Mouse (Mus musculus): Measurements from ENCODE around the gene Prepl. TPM values are rescaled to one million over a fixed set of nuclear protein-coding genes. Genes with fewer than 3 reads are reported as not detected.

The Prepl gene
- total RNA-seq, 4 experiments from 2014 or later, result 15.6 to 21.0 (median 17.9) TPM

- no peak for DNase-seq (ENCODE audit: low spot score in 2 of 2)
These were observed 18.8 kb downstream of the Prepl start for GRCm38 (mm10) chr17:85071088-85071775.

DNA sequence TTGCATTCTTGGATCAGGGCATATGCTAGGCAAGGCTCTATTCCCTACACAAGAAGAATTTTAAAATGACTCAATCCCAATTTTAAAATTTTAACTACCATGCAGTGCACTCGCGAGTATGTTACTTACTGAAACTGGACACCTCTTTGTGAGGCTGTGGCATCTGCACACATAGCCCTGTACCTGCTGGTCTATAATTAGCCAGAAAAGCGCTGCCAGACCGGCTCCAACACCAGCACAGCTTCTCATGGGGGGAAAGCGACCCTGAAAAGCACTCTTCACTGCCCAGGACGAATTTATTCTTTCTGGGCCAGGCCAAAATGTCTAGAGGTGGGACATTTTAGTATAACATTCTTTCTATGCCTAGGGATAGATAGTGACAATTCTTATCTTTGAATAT, 19.4 kb downstream of the Prepl start:
- DNase-seq (ENCODE audit: low spot score in 2 of 2), result no peak

- DNase-seq (ENCODE audit: low spot score in 2 of 2), result no peak
These were observed 22.7 kb downstream of the Prepl start for GRCm38 (mm10) chr17:85067331-85067730.

- no peak for DNase-seq (ENCODE audit: low spot score in 2 of 2)
These were observed 26.5 kb downstream of the Prepl start for GRCm38 (mm10) chr17:85063560-85063959.

- no peak for DNase-seq (ENCODE audit: low spot score in 2 of 2)
These were observed 30.9 kb downstream of the Prepl start for GRCm38 (mm10) chr17:85059136-85059535.

GRCm38 (mm10) chr17:85058276-85058675, 31.8 kb downstream of the Prepl start:
- DNase-seq (ENCODE audit: low spot score in 2 of 2), result no peak

- DNase-seq (ENCODE audit: low spot score in 2 of 2), result no peak
These were observed 41.7 kb downstream of the Prepl start for GRCm38 (mm10) chr17:85048379-85048778.

DNA sequence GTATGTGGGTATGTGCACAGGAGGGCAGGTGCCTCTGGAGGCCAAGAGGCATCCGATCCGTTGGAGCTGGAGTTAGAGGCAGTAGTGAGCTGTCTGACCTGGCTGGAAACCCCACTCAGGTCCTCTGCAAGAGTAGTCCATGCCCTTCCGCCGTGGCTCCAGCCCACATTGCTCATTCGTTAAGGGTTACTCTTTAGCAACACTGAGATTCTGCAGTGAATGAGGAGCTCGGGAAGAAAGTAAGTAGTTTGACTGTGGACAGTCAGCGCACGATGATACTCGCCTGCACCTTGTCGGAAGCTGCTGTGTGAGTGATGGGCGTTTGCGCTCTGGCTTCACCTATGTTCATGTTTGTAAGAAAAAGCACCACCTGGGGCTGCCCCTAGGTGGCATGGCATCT, 44.9 kb downstream of the Prepl start:
- DNase-seq (ENCODE audit: low spot score in 2 of 2), result no peak

DNA sequence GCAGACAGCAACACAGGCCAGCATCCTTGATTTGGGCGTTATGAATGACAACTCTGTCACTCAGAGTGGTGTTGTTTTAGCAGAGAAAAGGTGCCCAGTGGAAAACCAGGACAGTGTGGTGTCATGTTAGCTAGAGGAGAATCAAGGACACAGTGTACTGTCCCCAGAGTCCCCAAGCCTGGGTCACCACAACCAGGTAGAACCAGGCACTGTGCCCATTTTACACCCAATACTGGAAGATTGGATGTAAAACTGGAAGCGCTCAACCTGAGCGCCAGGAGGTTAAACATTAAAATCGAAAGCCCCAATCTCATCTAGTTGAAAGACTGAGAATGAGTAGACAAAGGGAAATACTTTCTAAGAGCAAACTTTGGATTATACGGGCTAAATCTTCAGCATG, 45.6 kb downstream of the Prepl start:
- no peak for DNase-seq (ENCODE audit: low spot score in 2 of 2)

GRCm38 (mm10) chr17:85043404-85043816, 46.6 kb downstream of the Prepl start:
- DNase-seq (ENCODE audit: low spot score in 2 of 2), result no peak

DNA sequence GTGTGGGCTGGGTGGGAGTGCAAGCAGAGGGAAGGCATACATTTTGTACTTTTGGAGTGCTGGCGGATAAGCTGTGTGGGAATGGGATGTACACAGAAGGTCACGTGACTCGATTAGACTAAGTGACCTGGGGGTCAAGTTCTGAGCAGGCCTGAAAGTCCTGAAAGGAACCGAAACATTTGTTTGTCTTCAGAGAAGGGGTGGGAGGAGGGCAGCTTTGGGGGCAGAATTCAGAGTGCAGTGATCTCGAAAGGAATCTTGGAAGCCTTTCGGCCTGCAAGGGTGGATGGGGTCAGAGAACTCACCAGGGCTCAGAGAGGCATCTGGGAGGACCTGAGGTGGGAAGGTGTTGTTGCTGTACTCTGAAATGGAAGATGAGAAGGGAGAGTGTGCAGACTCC, 47.6 kb downstream of the Prepl start:
- DNase-seq (ENCODE audit: low spot score in 2 of 2), result no peak

DNA sequence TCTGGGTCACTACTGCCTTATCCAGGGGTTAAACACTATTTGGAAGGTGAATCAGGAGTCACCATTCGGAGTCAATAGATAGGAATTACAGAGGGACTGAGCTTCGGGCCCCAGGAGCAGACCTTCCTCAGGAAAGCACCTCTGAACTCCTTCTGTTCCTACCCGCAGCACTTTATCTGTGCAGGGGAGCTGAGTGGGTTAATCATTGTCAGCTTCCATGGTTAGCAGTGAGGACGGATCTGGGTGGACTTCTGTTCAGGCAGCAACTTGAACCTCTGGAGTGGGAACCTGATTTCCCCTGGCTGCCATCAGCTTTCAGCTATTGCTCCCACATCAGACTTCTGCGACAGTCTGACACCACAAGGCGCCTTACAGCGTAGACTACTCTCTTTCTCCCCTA, 49.1 kb downstream of the Prepl start:
- DNase-seq (ENCODE audit: low spot score in 2 of 2), result no peak

GRCm38 (mm10) chr17:85038761-85039160, 51.3 kb downstream of the Prepl start:
- DNase-seq (ENCODE audit: low spot score in 2 of 2), result no peak

- no peak for DNase-seq (ENCODE audit: low spot score in 2 of 2)
These were observed 51.7 kb downstream of the Prepl start for GRCm38 (mm10) chr17:85038311-85038710.

DNA sequence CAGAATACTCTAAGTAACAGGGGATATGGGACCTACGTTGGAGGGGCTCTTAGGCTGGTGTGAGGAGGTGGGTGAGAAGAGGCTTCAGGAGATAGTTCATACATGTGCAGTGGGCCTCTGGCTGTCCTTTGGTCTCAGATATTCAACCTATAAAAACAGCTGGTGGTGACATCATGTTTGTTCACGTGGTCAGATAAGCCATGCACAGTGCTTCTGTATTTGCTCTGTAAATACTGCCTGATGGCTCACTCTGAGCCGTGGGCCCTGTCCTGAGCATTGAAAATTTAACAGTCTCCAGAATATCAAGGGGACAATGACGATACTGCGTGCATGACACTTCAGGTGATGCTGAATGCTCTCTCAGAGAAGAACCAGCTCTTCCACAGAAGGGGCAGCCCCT, 52.2 kb downstream of the Prepl start:
- DNase-seq (ENCODE audit: low spot score in 2 of 2), result no peak

GRCm38 (mm10) chr17:85034068-85034467, 56.0 kb downstream of the Prepl start:
- no peak for DNase-seq (ENCODE audit: low spot score in 2 of 2)

GRCm38 (mm10) chr17:85033087-85033486, 57.0 kb downstream of the Prepl start:
- no peak for DNase-seq (ENCODE audit: low spot score in 2 of 2)

GRCm38 (mm10) chr17:85030651-85031050, 59.4 kb downstream of the Prepl start:
- no peak for DNase-seq (ENCODE audit: low spot score in 2 of 2)

DNA sequence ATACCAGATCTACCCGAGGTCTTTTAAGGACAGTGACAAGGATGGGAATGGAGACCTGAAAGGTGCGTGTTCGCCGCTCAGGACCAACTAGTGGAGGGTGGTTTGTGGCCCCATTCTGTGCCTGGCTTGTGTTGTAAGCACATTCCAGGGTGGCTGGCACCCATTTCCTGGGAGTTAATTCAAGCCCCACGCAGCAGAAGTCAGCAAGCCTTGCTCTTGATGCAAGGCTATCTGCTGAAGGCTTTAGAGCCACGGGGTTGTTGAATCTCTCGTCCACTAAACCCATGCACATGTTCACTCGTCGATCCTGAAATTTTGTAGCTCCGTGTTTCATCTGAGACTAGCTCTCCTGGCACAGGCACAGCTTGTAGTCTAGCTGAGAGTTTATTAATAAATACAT, 61.2 kb downstream of the Prepl start:
- no peak for DNase-seq (ENCODE audit: low spot score in 2 of 2)

DNA sequence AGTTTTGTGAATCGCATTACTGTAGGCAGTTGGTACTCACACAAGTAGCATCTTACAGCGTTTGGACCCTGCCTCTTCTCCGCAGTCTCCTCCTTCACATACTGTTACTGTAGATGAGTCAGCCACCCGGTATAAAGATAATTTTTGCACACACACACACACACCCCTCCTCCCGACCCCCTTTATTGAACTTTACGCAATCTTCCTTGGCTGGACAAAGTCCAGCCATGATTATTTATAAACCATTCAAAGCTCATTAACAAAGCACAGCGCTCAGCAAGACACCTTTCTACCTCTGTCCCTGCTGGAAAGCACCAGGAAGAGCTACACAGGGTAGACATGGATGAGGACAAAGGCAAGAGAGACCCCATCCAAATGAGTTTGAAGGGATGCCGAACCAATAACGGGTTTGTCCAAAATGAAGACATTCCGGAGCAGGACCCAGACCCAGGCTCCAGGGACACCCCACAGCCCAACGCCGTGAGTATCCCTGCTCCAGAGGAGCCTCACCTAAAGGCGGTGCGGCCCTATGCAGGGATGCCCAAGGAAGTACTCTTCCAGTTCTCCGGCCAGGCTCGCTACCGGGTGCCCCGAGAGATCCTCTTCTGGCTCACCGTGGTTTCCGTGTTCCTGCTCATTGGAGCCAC, 61.8 kb downstream of the Prepl start, which contains the start of gene Slc3a1:
Slc3a1 (plus strand) TSS at position 284 of the 647 bp plus-strand sequence.
- no peak for DNase-seq (ENCODE audit: low spot score in 2 of 2)

- DNase-seq (ENCODE audit: low spot score in 2 of 2), result no peak
These were observed 62.8 kb downstream of the Prepl start for GRCm38 (mm10) chr17:85027247-85027646.

- DNase-seq (ENCODE audit: low spot score in 2 of 2), result no peak
These were observed 63.6 kb downstream of the Prepl start for GRCm38 (mm10) chr17:85026436-85026835.

DNA sequence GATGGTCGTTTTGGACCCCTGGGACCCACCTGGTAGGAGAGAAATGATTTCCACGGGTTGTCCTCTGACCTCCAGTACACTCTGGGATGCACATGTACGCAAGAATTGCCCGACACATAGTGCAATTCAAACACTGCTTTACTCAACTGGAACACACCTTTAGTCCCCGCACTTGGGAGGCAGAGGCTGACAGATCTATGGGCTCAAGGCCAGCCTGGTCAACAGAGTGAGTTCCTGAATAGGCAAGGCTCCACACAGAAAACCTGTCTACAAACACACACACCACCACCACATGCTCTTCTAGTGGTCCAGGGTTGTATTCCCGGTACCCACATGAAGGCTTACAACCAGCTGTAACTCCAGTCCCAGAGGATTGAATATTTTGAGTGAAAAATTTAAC, 64.9 kb downstream of the Prepl start:
- DNase-seq (ENCODE audit: low spot score in 2 of 2), result no peak

All from gastrocnemius, adult 8-10 months (tissue).